Mouse (Mus musculus) ovary, postnatal 10 days (tissue): ENCODE measurements at regions not wholly inside any gene's neighbourhood (a gene's known extent, or its start where the extent isn't known, plus 50 kb on each side); places are given as distances from the start of the nearest gene placed in this dataset.

Experiments
- DNase-seq: peaks from one replicate; pipeline ENCODE4 v3.0.0; 2022; ENCODE audit warnings: low spot score

GRCm38 (mm10) chr10:120666202-120666860 is 190.1 kb upstream of the Hmga2 start:
- DNase-seq: no peak

- no peak for DNase-seq
Observed at GRCm38 (mm10) chr10:120665670-120666069, 189.4 kb upstream of the Hmga2 start.

GRCm38 (mm10) chr10:120664419-120664818 is 188.2 kb upstream of the Hmga2 start:
- no peak for DNase-seq

GRCm38 (mm10) chr10:120663396-120663795 is 187.1 kb upstream of the Hmga2 start:
- no peak for DNase-seq

GRCm38 (mm10) chr10:120660503-120660902 is 184.2 kb upstream of the Hmga2 start:
- DNase-seq: no peak

- DNase-seq: no peak
Observed at GRCm38 (mm10) chr10:120655238-120655931, 179.1 kb upstream of the Hmga2 start.

GRCm38 (mm10) chr10:120652525-120653215 is 176.4 kb upstream of the Hmga2 start:
- DNase-seq: no peak

GRCm38 (mm10) chr10:120651845-120652244 is 175.6 kb upstream of the Hmga2 start:
- DNase-seq: no peak

- no peak for DNase-seq
Observed at GRCm38 (mm10) chr10:120650336-120650735, 174.1 kb upstream of the Hmga2 start.

GRCm38 (mm10) chr10:120648741-120649140 is 172.5 kb upstream of the Hmga2 start:
- DNase-seq: no peak

GRCm38 (mm10) chr10:120648031-120648430 is 171.8 kb upstream of the Hmga2 start:
- no peak for DNase-seq

GRCm38 (mm10) chr10:120647323-120647722 is 171.1 kb upstream of the Hmga2 start:
- DNase-seq: no peak

- no peak for DNase-seq
Observed at GRCm38 (mm10) chr10:120646862-120647311, 170.6 kb upstream of the Hmga2 start.

- no peak for DNase-seq
Observed at GRCm38 (mm10) chr10:120640847-120641246, 164.6 kb upstream of the Hmga2 start.

GRCm38 (mm10) chr10:120638316-120638715 is 162.0 kb upstream of the Hmga2 start:
- no peak for DNase-seq

GRCm38 (mm10) chr10:120635818-120636543 is 159.7 kb upstream of the Hmga2 start:
- DNase-seq: peak; percentile 1

GRCm38 (mm10) chr10:120635194-120635593 is 158.9 kb upstream of the Hmga2 start:
- DNase-seq: no peak

- DNase-seq: no peak
Observed at GRCm38 (mm10) chr10:120632071-120632470, 155.8 kb upstream of the Hmga2 start.

GRCm38 (mm10) chr10:120628066-120628465 is 151.8 kb upstream of the Hmga2 start:
- DNase-seq: no peak

- no peak for DNase-seq
Observed at GRCm38 (mm10) chr10:120625474-120625873, 149.2 kb upstream of the Hmga2 start.

GRCm38 (mm10) chr10:120624203-120624942 is 148.1 kb upstream of the Hmga2 start:
- DNase-seq: no peak
